Mouse (Mus musculus) E14TG2a.4 (cell line): Measurements from ENCODE around the gene Cplx2.

Experiments used
- H3K27me3 ChIP-seq: 2 replicates; pipeline ENCODE4 v1.6.1; 2014; ENCODE audit warnings: low read length, control low read depth; ENCODE audit not compliant: insufficient read depth
- H3K36me3 ChIP-seq: 2 replicates; pipeline ENCODE4 v1.6.1; 2014; ENCODE audit warnings: low read length, control low read depth; ENCODE audit not compliant: insufficient read depth
- H3K4me1 ChIP-seq: replicated peaks from 2 replicates; pipeline ENCODE4 v1.6.1; 2014; ENCODE audit warnings: low read depth, low read length, control low read depth
- H3K4me3 ChIP-seq: replicated peaks from 2 replicates; pipeline ENCODE4 v1.5.1; 2014; ENCODE audit warnings: mild to moderate bottlenecking, low read length
- H3K9me3 ChIP-seq: 2 replicates; pipeline ENCODE4 v1.6.1; 2014; ENCODE audit warnings: low read length, control low read depth
- CTCF ChIP-seq: conservative IDR thresholded peaks from 2 replicates; pipeline ENCODE4 v1.5.1; 2014; ENCODE audit warnings: low read length
- NANOG ChIP-seq: IDR thresholded peaks from 2 replicates; pipeline ENCODE4 v1.6.1; 2014; ENCODE audit warnings: borderline replicate concordance, low read length, mixed read lengths
- POU5F1 ChIP-seq: IDR thresholded peaks from 2 replicates; pipeline ENCODE4 v1.6.1; 2014; ENCODE audit warnings: low read length, borderline replicate concordance

Gene Cplx2

DNA sequence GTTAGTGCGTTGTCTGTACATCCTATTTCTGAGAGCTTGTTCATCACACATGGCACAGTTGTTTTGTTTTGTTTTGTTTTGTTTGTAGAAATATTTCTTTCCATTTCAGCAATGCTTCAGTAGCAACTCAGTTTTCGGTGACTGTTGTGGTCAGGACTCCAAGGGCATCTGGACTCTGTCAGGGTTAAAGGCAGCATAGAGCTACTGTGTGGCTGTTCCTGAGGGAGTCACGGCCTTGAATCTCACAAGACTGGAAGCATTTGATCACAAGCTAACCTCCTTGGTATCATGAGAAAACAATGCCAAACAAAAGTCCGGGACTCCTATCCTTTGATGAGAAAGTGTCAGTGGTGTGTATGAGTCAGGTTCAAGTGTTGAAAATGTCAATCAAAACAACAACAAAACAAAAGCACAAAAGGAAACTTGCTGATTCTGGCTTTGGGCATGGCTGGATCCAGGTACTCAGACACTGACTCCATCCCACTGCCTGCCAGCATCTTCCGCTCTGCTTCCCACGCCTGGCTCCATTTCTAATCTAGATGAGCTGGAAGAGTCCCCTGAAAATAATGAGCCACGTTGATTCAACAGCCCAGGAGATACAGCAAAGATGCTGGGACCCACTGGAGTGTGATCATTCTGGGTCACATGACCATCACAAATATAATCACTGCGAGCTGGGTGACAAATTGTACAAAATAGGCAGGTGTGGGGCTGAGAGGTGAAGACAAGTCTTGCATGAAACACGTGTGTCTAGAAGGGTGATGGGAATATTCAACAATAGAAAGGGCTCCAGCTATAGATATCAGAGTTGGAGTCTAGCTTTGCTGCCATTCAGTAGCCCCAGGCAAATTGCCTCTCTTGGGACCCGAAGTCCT, 55.9 kb downstream of the Cplx2 start:
- Histone ChIP-seq H3K36me3 (no peaks in the 10 kb centered on the region), H3K4me3 (no peak overlapping the region), H3K4me1 (no peaks in the 10 kb centered on the region), H3K9me3 (peaks cover 26% of the 10 kb centered on the region), H3K27me3 (no peaks in the 10 kb centered on the region)
- no peak for TF ChIP-seq CTCF
- no peak for TF ChIP-seq POU5F1
- no peak for TF ChIP-seq NANOG

DNA sequence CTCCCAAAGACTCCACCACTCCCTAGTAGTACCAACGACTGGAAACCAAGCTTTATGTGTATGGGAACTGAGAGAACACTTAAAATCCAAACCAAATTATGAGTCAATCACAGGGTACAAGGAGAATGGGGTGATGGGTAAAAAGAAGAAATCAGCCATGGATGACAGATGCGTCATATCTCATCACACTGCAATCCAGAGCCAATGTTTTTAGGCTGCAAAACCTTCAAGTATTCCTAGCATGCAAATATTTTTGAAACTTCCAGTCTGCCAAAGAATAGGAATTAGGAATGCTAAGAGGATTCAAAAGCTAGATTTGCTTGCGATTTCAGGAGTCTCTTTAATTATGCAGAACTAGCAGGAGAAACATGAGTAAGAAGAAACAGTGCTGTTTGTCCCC, 57.6 kb downstream of the Cplx2 start:
- Histone ChIP-seq H3K27me3 (no peaks in the 10 kb centered on the region), H3K9me3 (peaks cover 18% of the 10 kb centered on the region)

DNA sequence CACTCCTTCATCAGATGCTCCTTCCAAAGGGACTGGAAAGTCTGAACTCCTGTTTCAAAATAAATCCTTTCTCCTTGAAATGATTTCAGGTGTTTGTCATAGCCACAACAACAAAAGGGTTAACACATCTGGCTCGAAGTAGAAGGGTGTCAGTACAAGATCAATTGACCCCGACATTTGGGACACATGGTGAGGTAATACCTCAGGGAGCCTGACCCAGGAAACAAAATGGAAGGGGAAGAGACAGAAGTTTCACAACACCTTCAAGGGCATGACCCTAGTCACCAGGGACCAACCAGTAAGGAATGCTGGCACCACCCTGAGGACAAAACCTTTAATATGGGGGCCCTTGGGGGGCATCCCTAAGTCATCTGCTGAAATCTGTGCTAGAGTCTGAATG, 58.9 kb downstream of the Cplx2 start:
- no peaks in the 10 kb centered on the region for H3K36me3 ChIP-seq
- no peaks in the 10 kb centered on the region for H3K27me3 ChIP-seq
- H3K4me3 ChIP-seq, result no peak overlapping the region
- no peak for TF ChIP-seq POU5F1
- TF ChIP-seq NANOG, result no peak
- no peak for TF ChIP-seq CTCF
- H3K4me1 ChIP-seq, result no peaks in the 10 kb centered on the region
- H3K9me3 ChIP-seq, result peaks cover 5% of the 10 kb centered on the region

More for the DNA sequence above, 57.6 kb downstream of the Cplx2 start:
- H3K4me1 ChIP-seq, result no peaks in the 10 kb centered on the region
- no peak overlapping the region for H3K4me3 ChIP-seq
- no peak for TF ChIP-seq CTCF
- TF ChIP-seq NANOG, result no peak
- no peak for TF ChIP-seq POU5F1
- no peaks in the 10 kb centered on the region for H3K36me3 ChIP-seq

DNA sequence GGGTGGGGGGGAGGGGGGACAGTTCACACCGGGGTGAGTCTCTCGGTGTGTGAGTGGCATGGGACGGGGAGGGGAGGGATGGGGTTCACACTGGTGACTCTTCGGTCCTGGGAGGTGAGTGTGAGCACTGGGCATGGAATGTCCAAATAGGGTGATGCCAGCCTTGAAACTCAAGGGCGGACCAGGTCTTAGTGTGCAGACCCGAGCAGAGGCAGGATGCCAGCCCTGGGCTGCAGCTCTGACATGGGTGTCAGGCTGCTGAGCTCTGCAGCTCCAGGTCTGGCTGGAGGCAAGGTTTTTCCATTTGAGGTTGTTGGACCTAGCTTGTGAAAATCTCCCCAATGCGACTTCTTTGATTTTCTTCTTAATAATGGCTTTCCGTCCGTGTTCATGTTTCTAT, 60.0 kb downstream of the Cplx2 start:
- Histone ChIP-seq H3K36me3 (no peaks in the 10 kb centered on the region), H3K4me1 (no peaks in the 10 kb centered on the region), H3K27me3 (no peaks in the 10 kb centered on the region), H3K4me3 (no peak overlapping the region), H3K9me3 (no peaks in the 10 kb centered on the region)
- TF ChIP-seq NANOG (no peak), POU5F1 (no peak), CTCF (no peak)
